Mouse (Mus musculus) gastrocnemius, postnatal 36 days (tissue): ENCODE measurements around the gene Myof. TPM values are rescaled to one million over a fixed set of nuclear protein-coding genes. Genes with fewer than 3 reads are reported as not detected.

ENCODE experiments used
- DNase-seq, 2 experiments: peaks; one replicate each; pipeline ENCODE4 v3.0.0; 2022
- intact Hi-C: fragments of 180-260 bp; cut with DNase I; formaldehyde crosslinking; loops from one replicate; pipeline ENCODE4 v1.15.1; 2025
- total RNA-seq, 2 experiments: library from RNA; stranded (reverse); gene quantifications; 2 replicates each; pipeline ENCODE4 v1.2.3; 2021

The Myof gene
- total RNA-seq, 2 experiments from 2014 or later = 4.5 to 5.6 TPM

- intact Hi-C loops = loop anchor here (5.0 kb wide), 1 partner anchor 395 kb away; no protein-coding TSS in a partner anchor
- peak; percentile 39 to 47 for DNase-seq
Measured at GRCm38 (mm10) chr19:37957256-37957655, 86.1 kb downstream of the Myof start.

GRCm38 (mm10) chr19:37956006-37956405 is 87.4 kb downstream of the Myof start:
- no peak for DNase-seq
- intact Hi-C loops = loop anchor here (5.0 kb wide), 1 partner anchor 396 kb away; no protein-coding TSS in a partner anchor

DNA sequence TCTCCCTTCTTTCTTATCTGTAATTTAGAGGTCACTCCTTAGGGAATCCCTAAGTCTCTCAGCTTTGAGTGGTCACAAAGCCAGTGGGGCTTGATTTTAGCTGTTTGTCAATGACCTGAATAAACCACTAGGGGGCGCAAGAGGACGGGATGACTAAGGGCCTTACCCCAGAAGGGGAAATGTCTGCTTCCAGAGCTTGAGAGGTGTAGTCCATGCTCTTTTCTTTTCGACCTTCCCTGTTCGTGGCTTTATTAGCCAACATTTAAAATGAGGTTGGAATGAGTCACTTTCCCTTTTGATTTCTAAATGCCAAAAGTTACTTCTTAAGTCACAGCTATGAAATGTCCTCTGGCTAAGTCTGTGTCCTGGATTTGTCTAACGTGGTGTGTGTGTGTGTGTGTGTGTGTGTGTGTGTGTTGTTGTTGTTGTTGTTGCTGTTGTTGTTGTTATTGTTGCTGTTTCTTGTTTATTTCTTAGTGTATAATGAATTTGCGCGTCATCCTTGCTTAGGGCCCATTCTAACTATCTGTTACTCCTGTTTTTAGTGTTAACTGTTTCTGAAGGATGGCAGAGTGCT is 87.9 kb downstream of the Myof start:
- intact Hi-C loops = loop anchor here (2.0 to 5.0 kb wide), 2 partner anchors 99 to 397 kb away; partner anchors contain the start of gene Cep55
- peak; percentile 21 to 70 for DNase-seq

- intact Hi-C loops = loop anchor here (2.0 to 5.0 kb wide), 2 partner anchors 100 to 398 kb away; partner anchors contain the start of gene Cep55
- no peak for DNase-seq
Measured at GRCm38 (mm10) chr19:37954772-37955171, 88.6 kb downstream of the Myof start.

DNA sequence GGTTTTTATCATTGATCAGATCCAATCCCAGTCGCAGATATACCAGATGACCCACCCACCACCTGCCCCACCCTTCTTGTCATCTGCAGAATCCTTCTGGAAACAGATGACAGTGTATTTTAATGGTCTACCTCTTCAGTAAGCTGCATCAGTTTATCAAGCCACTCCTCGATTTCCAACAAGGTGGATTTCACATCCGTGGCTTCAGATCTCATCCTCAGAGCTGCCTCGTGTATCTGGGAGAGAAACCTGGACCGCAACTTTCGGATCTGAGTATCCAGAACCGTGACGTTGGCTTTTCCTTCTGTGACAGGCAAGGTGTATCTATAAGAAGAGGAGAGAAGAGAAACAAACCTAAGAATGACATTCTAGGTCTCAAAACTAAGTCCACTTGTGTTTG is 89.1 kb downstream of the Myof start:
- intact Hi-C loops = loop anchor here (2.0 kb wide), 1 partner anchor 101 kb away; the partner anchor contains the start of gene Cep55
- no peak for DNase-seq

- intact Hi-C loops = no loop called here
- no peak for DNase-seq
Measured at GRCm38 (mm10) chr19:37946696-37947095, 96.7 kb downstream of the Myof start.

DNA sequence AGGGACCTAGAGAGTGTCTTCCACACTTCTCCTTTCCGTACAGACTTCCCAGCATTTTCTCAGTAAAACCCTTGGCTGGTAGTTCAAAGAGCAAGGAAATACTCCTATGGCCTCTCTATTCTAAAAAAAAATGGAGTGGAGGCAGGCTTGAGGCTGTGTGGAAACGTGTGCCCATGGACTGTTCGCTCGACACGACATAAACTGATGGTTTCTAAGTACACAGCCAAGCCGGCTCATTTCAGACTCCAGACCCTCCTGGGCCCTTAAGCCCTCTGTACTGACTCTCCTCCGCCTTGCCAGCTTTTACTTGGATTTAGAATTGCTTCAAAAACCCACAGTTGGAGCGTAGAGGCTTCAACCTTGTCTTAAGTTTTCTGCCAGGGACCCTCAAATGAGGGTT is 97.3 kb downstream of the Myof start:
- no peak for DNase-seq
- intact Hi-C loops = no loop called here

- intact Hi-C loops = no loop called here
Measured at GRCm38 (mm10) chr19:37939203-37939602, 104.2 kb downstream of the Myof start.

DNA sequence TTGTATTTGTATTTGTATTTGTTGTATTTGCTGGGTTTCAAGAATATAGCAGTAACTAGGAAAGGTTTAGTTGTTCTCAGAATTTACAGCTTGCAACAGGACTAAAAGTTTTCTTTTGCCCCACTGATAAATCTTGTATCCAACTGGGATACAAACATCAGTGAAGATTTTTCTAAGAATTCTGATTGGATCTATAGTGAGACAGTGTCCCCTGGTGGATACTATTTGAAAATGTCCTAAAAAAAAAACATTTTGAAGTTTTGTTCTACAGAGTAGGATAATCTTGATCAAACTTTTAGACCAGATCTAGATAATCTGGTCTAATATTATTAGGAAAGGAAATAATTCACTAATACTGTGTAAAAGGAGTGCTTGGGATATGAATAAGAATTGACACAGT is 106.3 kb downstream of the Myof start:
- intact Hi-C loops = loop anchor here (2.0 kb wide), 1 partner anchor 232 kb away; no protein-coding TSS in a partner anchor
- no peak for DNase-seq

More at GRCm38 (mm10) chr19:37939203-37939602, 104.2 kb downstream of the Myof start:
- no peak for DNase-seq

GRCm38 (mm10) chr19:37934640-37935039 is 108.7 kb downstream of the Myof start:
- DNase-seq = no peak
- intact Hi-C loops = no loop called here

- intact Hi-C loops = no loop called here
- no peak for DNase-seq
Measured at GRCm38 (mm10) chr19:37932198-37932597, 111.2 kb downstream of the Myof start.

DNA sequence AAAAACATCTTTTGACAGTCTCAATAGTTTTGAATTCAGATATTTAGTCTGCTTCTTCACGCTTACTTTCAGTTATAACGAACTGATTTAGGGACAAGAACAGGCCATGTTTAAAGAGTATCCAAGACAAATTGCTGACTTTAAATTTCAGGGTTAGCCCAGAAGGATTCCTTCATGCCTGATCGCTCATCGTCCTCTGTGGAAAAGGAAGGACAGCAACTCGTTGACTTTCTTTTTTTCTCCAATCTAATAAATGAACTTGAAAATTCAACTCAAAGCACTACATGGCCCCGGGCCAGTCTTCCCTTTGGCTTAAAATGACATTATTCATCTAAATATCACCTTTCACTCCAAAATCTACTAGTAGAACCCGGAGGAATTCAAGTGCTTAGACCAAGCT is 115.5 kb downstream of the Myof start:
- DNase-seq = no peak
- intact Hi-C loops = no loop called here

- intact Hi-C loops = no loop called here
- DNase-seq = no peak
Measured at GRCm38 (mm10) chr19:37925323-37925722, 118.1 kb downstream of the Myof start.

DNA sequence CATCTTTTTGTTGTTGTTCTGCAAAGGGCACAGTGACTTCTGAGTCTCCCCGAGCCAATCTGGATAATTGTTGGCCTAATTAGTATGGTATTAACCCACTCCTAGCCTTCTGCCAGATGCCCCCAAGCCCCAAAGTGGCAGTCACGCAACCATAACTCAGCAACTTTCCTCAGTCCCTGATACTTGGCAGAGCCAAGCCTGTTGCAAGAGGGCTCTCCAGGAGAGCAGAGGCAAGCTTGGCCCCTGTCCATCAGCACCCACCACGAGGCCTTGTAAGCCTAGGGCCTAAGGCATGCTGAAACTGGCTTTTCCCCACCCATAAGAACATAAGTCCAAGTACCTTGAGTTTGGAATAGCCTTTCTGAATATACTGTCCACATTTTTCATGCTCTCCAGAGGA is 119.1 kb downstream of the Myof start:
- intact Hi-C loops = no loop called here
- no peak for DNase-seq

- intact Hi-C loops = no loop called here
- DNase-seq = no peak
Measured at GRCm38 (mm10) chr19:37921098-37921497, 122.3 kb downstream of the Myof start.

GRCm38 (mm10) chr19:37918515-37918932 is 124.9 kb downstream of the Myof start:
- intact Hi-C loops = no loop called here
- DNase-seq = no peak

DNA sequence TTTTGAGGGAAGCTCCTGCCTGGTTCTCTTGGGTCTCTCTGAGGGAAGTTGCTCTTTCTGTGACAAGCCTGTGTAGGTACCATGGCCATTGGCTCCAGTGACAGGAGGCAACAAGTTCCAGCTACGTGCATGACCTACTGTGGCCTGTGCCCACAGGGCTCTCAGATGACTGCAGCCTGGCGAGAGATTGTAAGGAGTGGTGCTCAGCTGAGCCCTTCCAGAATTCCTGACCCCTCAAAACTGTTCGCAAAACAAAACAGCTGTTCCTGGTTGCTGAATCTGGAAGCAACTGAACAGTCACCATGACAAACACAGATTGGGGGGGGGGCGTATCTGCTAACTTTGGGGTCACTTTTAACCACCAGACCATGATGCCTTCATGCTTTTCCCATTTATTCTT is 129.1 kb downstream of the Myof start:
- no peak for DNase-seq

DNA sequence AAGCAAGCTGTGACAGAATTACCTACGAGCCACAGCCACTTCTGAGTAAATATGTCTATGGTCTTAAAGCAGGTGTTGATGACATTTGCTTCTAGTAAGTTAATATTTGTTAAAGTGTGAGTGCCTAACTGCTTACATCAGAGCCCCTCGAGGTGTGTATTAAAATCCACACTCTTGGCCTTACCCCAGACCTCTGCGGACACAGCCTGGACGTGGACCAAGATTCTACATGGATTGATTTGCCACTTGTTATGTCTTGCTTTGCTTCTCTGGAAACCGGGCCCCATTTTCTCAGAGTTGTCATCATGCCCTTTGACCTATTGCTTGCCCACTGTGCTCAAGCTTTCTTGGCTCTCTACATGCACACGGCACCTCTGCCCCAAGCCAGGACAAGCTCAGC is 130.9 kb downstream of the Myof start:
- no peak for DNase-seq
- intact Hi-C loops = no loop called here

More for the DNA sequence above, 129.1 kb downstream of the Myof start:
- intact Hi-C loops = no loop called here

DNA sequence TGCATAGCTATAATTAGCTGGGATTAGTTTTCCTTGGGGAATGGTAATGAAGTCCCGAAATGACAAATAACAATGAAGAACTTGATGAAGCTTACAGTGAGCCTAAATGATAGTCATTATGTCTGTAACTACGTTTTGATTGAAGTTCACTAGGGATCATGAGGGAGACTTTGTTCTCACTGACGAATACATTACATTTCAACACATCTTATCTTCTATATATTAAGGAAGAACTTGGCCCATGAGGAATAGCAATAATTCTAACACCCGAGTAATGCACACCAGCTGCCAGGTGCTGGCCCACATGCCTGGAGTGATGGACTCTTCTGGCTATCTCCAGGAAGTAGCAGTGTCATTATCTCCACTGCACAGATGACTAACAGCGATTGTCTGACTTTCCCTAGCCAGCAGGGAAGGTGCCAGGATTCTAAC is 133.5 kb downstream of the Myof start:
- no peak for DNase-seq
- intact Hi-C loops = no loop called here

- intact Hi-C loops = no loop called here
- DNase-seq = no peak
Measured at GRCm38 (mm10) chr19:37907451-37908320, 135.7 kb downstream of the Myof start.

DNA sequence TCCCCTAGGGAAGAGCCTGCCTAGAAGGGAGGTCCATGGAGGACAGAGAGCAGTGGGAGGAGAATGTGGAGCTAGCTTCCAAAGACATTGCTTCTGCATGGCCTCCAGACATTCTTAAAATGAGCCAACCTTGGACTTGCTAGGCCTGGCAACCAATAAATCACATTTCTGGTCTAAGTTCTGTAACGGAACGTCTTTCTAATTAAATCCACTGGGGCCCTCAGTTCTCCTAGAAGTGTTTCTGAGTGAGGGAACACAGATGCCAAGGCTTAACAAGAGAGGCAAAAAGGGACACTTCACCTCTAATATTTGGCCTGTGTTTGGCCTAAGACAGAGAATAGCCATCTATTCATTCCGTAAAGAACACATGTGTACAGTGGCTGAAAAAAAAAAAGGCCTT is 136.5 kb downstream of the Myof start:
- no peak for DNase-seq
- intact Hi-C loops = no loop called here
